Mouse (Mus musculus) heart, embryonic 10.5 days (tissue): ENCODE data around the gene Themis. TPM values are rescaled to one million over a fixed set of nuclear protein-coding genes. Genes with fewer than 3 reads are reported as not detected.

Experiments used
- DNase-seq: peaks from one replicate; pipeline ENCODE4 v3.0.0-alpha.2; 2017; ENCODE audit warnings: low spot score
- H3K27ac ChIP-seq: fragments of 300-500 bp; sonication (generic); 2 replicates; pipeline ENCODE4 v1.5.1; 2016; ENCODE audit warnings: mild to moderate bottlenecking
- H3K27me3 ChIP-seq: fragments of 300-500 bp; sonication (generic); 2 replicates; pipeline ENCODE4 v1.6.1; 2016; ENCODE audit warnings: mild to moderate bottlenecking; ENCODE audit not compliant: poor library complexity, insufficient read depth, severe bottlenecking
- H3K36me3 ChIP-seq: fragments of 300-500 bp; sonication (generic); 2 replicates; pipeline ENCODE4 v1.6.1; 2016; ENCODE audit warnings: mild to moderate bottlenecking, moderate library complexity
- H3K4me1 ChIP-seq: fragments of 300-500 bp; sonication (generic); 2 replicates; pipeline ENCODE4 v1.6.1; 2016; ENCODE audit warnings: mild to moderate bottlenecking
- H3K4me3 ChIP-seq: fragments of 300-500 bp; sonication (generic); 2 replicates; pipeline ENCODE4 v1.5.1; 2016; ENCODE audit warnings: mild to moderate bottlenecking, moderate library complexity
- H3K9me3 ChIP-seq: fragments of 300-500 bp; sonication (generic); 2 replicates; pipeline ENCODE4 v1.6.1; 2016; ENCODE audit warnings: mild to moderate bottlenecking, moderate library complexity
- WGBS: fragments of 180-500 bp; shearing (Covaris S2); methylation state at CpG from one replicate; pipeline ENCODE4 v1.1.7; 2016; 5-methylcytosine and 5-hydroxymethylcytosine counted together
- polyA plus RNA-seq: library from polyadenylated mRNA; unstranded; fragments of >200 nt; fragmentation: Nextera tagmentation; extraction: Ambion mirVana; gene quantifications from 2 replicates; pipeline ENCODE4 v1.2.1, GENCODE M21; 2016

Gene Themis
- not detected in 2 replicates for polyA plus RNA-seq

DNA sequence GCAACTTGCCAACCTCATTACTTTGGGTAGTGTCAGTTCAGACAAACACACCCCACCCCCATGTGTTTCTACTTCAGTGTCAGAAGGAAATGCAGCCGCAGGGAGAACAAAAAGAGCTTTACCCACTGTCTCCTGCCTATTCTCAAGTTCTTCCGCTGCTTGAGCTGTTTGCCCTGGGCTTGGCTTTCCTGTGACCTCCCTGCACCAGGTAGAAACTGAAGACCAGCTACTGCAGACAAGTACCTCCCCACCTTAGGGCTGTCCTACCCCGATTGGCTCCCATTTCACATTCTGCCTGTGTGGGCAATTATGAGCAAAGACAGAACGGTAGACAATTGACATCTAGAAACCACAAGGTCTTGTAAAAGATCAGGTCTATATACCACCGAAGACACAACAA is at the start of gene Themis:
Gene Themis (plus strand): TSS at position 100 of the 400 bp plus-strand sequence.
- Histone ChIP-seq H3K36me3 (no peaks in the 10 kb centered on the region), H3K27ac (no peak within 1 kb of the TSS), H3K9me3 (no peaks in the 10 kb centered on the region), H3K4me3 (no peak within 1 kb of the TSS), H3K4me1 (no peaks in the 10 kb centered on the region), H3K27me3 (no peaks in the 10 kb centered on the region)
- 61% methylated on average over 5 of the region's 5 CpGs for WGBS
- DNase-seq, result no peak

DNA sequence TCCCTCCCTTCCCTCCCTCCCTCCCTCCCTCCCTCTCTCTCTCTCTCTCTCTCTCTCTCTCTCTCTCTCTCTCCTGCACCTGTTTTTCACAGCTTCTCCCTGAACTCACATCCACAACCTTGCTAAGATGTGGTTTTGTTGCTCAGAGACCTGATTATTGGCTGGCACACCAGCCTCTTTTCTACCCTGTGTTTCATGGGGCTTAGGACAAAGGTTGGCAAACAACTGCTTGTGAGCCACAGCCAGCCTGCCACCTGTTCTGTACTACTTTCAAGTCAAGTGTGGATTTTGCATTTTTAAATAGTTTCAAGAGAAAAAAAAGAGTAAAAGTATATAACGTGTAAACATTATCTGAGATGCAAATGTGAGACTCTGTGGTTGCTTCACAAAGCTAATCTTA is 48.7 kb upstream of the Themis start:
- 83% methylated on average over 1 of the region's 1 CpGs for WGBS
- Histone ChIP-seq H3K27me3 (no peaks in the 10 kb centered on the region), H3K27ac (no peak overlapping the region), H3K9me3 (no peaks in the 10 kb centered on the region), H3K36me3 (no peaks in the 10 kb centered on the region), H3K4me1 (no peaks in the 10 kb centered on the region), H3K4me3 (no peak overlapping the region)
- no peak for DNase-seq

DNA sequence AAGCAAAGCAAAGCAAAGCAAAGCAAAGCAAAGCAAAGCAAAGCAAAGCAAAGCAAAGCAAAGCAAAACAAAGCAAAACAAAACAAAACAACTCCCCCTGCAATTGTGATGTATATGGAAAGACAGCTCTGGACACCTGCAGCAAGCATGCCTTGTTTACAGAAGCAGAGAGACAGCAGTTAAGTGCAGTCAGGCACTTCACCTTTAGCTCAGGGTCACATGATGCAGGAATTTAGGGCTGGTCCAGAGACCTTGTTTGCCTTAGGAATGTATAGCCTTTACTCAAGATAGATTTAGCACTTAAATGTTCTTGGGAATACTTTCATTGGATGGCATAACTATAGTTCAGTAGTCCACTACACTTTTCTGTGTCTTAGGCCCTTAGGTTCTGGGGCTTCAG is 32.1 kb upstream of the Themis start:
- H3K4me3 ChIP-seq, result no peak overlapping the region
- H3K36me3 ChIP-seq, result no peaks in the 10 kb centered on the region

DNA sequence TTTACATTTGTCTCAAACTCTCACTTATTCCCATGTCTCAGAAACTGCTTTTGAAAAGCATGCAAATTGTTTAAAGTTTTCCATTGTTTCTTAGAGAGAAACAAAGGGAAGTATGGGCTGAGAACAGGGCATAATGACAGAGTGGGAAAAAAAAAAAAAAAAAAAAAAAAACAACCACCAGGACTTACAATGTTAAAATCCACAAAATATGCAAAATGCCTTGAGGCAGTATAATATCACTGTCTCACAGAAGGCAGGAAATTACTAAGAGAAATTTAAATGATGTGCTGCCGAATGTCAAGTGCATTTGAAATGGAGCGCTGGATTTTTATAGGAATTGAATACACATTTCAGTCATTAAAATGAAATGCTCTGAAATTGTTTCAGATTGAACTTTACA is 26.3 kb upstream of the Themis start:
- 93% methylated on average over 2 of the region's 2 CpGs for WGBS
- DNase-seq, result no peak
- Histone ChIP-seq H3K9me3 (no peaks in the 10 kb centered on the region), H3K36me3 (no peaks in the 10 kb centered on the region), H3K27me3 (no peaks in the 10 kb centered on the region), H3K27ac (no peak overlapping the region), H3K4me3 (no peak overlapping the region), H3K4me1 (no peaks in the 10 kb centered on the region)

More for the DNA sequence above, 32.1 kb upstream of the Themis start:
- H3K27me3 ChIP-seq, result no peaks in the 10 kb centered on the region
- no peak overlapping the region for H3K27ac ChIP-seq
- DNase-seq, result no peak
- H3K4me1 ChIP-seq, result no peaks in the 10 kb centered on the region
- no peaks in the 10 kb centered on the region for H3K9me3 ChIP-seq

DNA sequence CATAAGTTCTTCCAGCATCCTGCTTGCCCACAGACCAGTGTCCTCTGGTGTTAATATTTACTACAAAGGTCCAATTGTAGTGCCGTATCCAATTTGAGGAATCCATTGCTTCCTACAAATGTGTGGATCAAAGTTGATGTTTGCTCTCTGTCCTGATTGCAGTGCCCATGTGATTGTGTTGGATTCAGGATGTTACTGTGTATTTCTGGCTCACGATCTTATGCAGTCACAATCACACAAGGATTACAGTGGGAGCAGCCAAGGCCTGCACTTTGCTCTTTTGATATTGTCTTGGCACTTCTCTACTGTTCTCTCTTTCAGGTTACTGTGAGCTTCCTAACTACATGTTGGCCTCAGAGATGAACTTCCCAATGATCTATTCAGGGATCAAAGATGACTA is 20.3 kb upstream of the Themis start:
- H3K27me3 ChIP-seq, result no peaks in the 10 kb centered on the region
- H3K9me3 ChIP-seq, result no peaks in the 10 kb centered on the region
- 84% methylated on average over 2 of the region's 2 CpGs for WGBS
- no peak overlapping the region for H3K4me3 ChIP-seq
- H3K36me3 ChIP-seq, result no peaks in the 10 kb centered on the region
- H3K4me1 ChIP-seq, result no peaks in the 10 kb centered on the region
- DNase-seq, result no peak
- no peak overlapping the region for H3K27ac ChIP-seq

DNA sequence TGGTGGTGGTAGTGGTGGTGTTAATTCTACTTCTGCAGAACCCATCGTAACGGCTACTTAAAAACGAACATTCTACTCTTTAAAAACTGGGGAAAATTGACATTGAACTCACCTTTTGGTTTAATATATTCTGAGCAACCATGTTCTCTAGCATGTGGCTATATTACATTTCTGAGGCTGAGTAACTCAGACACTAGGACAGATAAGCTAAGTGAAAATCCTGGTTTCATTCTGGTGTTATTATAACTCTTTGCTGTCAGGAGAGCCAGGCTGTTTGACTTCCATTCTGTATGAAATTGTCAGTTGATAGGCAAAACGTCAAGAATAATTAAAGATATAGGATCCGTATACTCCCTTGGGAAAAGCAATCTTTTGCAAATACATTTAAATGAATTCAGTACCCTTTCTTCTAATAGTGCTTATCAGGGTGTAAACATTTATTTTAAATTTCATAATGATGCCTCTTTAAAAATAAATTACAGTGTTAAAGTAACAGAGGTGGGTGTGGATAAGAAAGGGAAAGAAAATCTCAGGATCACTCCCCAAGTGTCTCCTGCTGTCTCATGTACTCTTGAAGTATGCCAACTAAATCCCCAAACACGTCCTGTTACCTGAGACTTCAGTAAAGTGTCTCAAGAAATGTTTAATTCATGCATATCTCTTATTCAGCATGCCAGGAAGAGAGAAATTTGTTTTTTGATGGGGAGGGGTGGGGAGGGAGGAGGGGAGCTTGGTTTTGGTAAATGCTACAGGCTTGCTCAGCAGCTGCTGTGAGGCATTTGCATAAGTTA is 18.9 kb upstream of the Themis start:
- DNase-seq, result no peak
- Histone ChIP-seq H3K27me3 (no peaks in the 10 kb centered on the region), H3K27ac (no peak overlapping the region), H3K9me3 (no peaks in the 10 kb centered on the region), H3K4me3 (no peak overlapping the region), H3K36me3 (no peaks in the 10 kb centered on the region), H3K4me1 (no peaks in the 10 kb centered on the region)
- 68% methylated on average over 6 of the region's 6 CpGs for WGBS

DNA sequence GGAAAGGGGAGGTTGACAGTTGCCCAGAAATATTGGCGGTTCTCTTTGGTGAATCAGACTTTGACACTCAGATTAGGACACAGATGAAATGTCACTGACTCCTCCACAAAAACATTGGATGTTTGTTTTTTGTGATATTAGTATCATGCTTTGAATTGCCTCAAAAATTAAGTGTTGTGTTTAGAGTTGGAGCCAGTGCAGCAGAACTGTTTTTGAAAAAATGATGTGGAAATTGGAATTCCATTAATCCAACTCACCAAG is 18.3 kb upstream of the Themis start:
- DNase-seq, result no peak
- H3K4me3 ChIP-seq, result no peak overlapping the region
- H3K9me3 ChIP-seq, result no peaks in the 10 kb centered on the region
- WGBS, result 19% methylated on average over 1 of the region's 1 CpGs
- no peak overlapping the region for H3K27ac ChIP-seq
- no peaks in the 10 kb centered on the region for H3K4me1 ChIP-seq
- no peaks in the 10 kb centered on the region for H3K36me3 ChIP-seq
- no peaks in the 10 kb centered on the region for H3K27me3 ChIP-seq

DNA sequence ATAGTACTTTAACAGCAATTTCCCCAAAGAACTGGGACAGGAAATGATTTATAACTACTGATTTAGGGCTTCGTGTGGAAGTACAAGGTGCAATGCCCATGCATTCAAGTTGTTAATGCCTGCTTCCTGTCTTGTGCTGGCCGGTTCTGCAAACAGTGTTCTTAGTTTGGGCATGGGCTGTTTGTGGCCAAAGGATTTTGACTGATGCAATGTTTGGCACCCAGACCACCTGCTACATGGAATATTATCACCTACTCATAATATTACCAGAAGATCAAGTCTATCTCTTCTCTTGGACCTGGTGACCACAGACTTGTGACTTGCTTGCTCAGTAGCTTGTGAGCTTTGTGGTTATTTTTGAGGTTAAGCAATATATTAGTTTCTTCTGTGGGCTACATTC is 16.2 kb upstream of the Themis start:
- Histone ChIP-seq H3K4me1 (no peaks in the 10 kb centered on the region), H3K36me3 (no peaks in the 10 kb centered on the region), H3K4me3 (no peak overlapping the region), H3K9me3 (no peaks in the 10 kb centered on the region), H3K27me3 (no peaks in the 10 kb centered on the region), H3K27ac (no peak overlapping the region)
- WGBS, result 75% methylated on average over 2 of the region's 2 CpGs
- DNase-seq, result no peak

DNA sequence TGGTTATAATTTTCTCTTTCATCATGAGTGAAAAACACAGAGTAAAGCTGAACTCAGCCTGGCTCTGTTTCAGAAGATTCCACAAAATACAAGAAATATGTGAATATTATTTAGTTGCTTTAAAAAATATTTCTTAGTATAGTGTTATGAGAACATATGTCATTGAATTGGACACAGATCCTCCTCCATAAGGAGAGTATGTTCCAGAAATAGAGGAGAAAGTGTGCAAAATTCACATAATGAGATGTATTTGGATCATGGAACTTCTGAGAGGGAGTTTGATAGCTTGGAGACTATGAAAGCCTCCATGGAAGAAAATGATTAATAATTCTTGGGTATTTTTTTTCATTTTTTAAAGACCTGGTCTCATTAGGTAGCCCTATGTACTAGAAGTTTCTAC is 13.4 kb upstream of the Themis start:
- Histone ChIP-seq H3K36me3 (no peaks in the 10 kb centered on the region), H3K4me3 (no peak overlapping the region), H3K4me1 (no peaks in the 10 kb centered on the region), H3K9me3 (no peaks in the 10 kb centered on the region), H3K27ac (no peak overlapping the region), H3K27me3 (no peaks in the 10 kb centered on the region)
- no peak for DNase-seq

DNA sequence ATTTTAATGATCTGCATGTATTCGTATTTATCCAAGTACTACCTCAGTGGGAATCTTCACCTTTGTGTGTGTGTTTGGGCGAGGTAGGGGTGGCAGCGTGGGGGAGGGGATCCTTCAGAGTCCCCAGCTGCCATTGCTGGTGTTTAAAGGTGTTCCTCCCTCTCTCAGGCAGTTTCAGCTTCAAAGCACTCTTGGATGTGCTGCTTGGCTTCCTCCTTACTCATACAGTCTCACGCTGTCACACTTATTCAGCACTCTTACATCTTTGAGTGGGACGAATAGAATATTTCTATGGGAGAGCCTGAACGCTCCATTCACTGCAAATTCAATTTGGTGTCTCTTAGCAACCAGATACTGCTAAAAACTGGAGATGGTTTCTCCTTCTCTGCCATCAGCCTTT is 3.0 kb upstream of the Themis start:
- no peaks in the 10 kb centered on the region for H3K4me1 ChIP-seq
- DNase-seq, result no peak
- H3K36me3 ChIP-seq, result no peaks in the 10 kb centered on the region
- no peak overlapping the region for H3K4me3 ChIP-seq
- H3K9me3 ChIP-seq, result no peaks in the 10 kb centered on the region
- 59% methylated on average over 6 of the region's 6 CpGs for WGBS
- no peak overlapping the region for H3K27ac ChIP-seq
- H3K27me3 ChIP-seq, result no peaks in the 10 kb centered on the region

DNA sequence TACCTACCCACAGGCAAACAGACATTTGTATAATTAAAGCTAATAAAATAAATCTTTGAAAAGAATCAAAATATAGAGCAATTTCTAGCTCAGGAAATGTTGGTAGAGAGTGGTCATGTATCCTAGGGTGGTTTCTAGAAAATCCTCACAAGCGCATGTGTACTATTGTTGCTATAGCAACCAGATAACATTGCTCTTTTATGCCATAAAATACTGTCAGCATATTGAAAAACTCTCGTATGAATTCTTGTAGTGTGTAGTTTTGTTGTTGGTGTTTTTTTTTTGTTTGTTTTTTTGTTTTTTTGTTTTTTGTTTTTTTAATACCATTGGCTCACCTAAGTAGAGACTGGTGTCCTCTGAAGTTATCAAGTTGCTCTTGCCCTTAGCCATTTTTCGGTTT is 5.8 kb downstream of the Themis start:
- H3K4me1 ChIP-seq, result no peaks in the 10 kb centered on the region
- DNase-seq, result no peak
- no peaks in the 10 kb centered on the region for H3K36me3 ChIP-seq
- H3K27me3 ChIP-seq, result no peaks in the 10 kb centered on the region
- H3K9me3 ChIP-seq, result no peaks in the 10 kb centered on the region
- H3K4me3 ChIP-seq, result no peak overlapping the region
- H3K27ac ChIP-seq, result no peak overlapping the region
- 78% methylated on average over 3 of the region's 3 CpGs for WGBS

DNA sequence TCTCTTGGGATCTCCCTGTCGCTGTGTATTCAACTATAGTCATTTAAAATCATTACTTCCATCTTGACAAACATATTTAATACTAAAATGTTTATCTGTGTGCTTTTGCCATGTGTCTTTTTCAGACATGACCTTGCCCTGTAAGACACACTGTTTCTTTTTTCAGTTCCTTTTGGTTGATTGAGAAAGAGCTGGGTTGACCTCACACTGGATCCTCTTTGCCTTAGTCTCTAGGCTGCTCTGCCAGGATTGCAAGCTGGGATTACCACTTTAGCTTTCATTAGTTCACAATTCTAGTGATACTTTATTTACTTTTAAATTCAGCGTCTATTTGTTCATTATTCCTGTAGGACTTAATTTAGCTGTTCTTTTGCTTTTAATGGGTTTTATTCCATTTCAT is 7.2 kb downstream of the Themis start:
- Histone ChIP-seq H3K4me1 (no peaks in the 10 kb centered on the region), H3K27ac (no peak overlapping the region), H3K4me3 (no peak overlapping the region), H3K9me3 (no peaks in the 10 kb centered on the region), H3K36me3 (no peaks in the 10 kb centered on the region), H3K27me3 (no peaks in the 10 kb centered on the region)
- no peak for DNase-seq
- 79% methylated on average over 2 of the region's 2 CpGs for WGBS

DNA sequence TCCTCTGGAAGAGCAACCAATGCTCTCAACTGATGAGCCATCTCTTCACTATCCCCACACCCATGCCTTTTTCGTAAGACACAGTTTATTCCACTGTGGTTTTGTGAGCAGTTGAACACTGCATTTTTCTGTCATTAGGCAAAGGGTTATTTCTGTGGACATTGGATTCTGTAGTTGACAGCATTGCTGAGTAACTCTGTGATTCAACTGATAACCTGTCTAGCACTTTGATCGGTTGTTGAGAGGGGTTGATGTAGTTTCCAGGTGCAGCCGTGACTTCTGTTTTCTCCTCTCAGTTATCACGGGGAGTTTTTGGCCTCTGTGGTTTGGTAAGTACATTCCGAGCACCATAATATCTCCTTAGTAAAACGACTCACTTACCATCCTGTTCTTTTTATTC is 26.8 kb downstream of the Themis start:
- DNase-seq, result no peak

DNA sequence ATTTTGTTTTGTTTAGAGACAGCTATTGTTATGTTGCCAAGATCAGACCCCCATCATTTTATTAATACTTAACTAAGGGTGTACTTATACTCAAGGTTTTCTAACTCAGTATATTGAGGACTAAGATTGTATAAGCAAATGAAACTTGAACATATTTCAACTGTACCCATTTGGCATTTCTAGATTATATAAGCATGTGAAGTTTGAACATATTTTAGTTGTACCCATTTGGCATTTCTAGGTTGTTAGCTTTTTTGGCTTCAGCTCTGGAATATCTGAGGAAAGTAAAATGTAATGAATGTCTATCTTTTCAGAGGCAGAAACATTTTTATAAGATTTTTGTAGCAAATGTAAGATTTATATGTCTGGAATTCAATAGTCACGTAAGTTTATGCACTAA is 27.9 kb downstream of the Themis start:
- no peak overlapping the region for H3K27ac ChIP-seq
- H3K4me1 ChIP-seq, result no peaks in the 10 kb centered on the region
- H3K27me3 ChIP-seq, result no peaks in the 10 kb centered on the region
- no peaks in the 10 kb centered on the region for H3K36me3 ChIP-seq
- DNase-seq, result no peak
- H3K4me3 ChIP-seq, result no peak overlapping the region
- no peaks in the 10 kb centered on the region for H3K9me3 ChIP-seq
- WGBS, result 89% methylated on average over 1 of the region's 1 CpGs

More for the DNA sequence above, 26.8 kb downstream of the Themis start:
- H3K27me3 ChIP-seq, result no peaks in the 10 kb centered on the region
- no peaks in the 10 kb centered on the region for H3K4me1 ChIP-seq
- no peaks in the 10 kb centered on the region for H3K36me3 ChIP-seq
- H3K4me3 ChIP-seq, result no peak overlapping the region
- no peaks in the 10 kb centered on the region for H3K9me3 ChIP-seq
- H3K27ac ChIP-seq, result no peak overlapping the region
- WGBS, result 68% methylated on average over 6 of the region's 6 CpGs
